Mouse (Mus musculus) E14TG2a.4 (cell line): ENCODE measurements around the gene Wdr95.

ENCODE experiments used
- CTCF ChIP-seq: conservative IDR thresholded peaks from 2 replicates; pipeline ENCODE4 v1.5.1; 2014; ENCODE audit warnings: low read length
- NANOG ChIP-seq: IDR thresholded peaks from 2 replicates; pipeline ENCODE4 v1.6.1; 2014; ENCODE audit warnings: borderline replicate concordance, low read length, mixed read lengths
- POU5F1 ChIP-seq: IDR thresholded peaks from 2 replicates; pipeline ENCODE4 v1.6.1; 2014; ENCODE audit warnings: low read length, borderline replicate concordance

GRCm38 (mm10) chr5:149508094-149509029, 20.1 kb upstream of the Wdr95 start:
- TF ChIP-seq CTCF (no peak), POU5F1 (no peak), NANOG (no peak)
